Mouse (Mus musculus) leukemia stem cell, adult 10-12 weeks (primary cell): ENCODE measurements around the gene Nup62. TPM values are rescaled to one million over a fixed set of nuclear protein-coding genes. Genes with fewer than 3 reads are reported as not detected.

Experiments
- polyA plus RNA-seq: library from polyadenylated mRNA; stranded (reverse); fragments of >175 nt; gene quantifications from 2 replicates; pipeline ENCODE4 v1.2.3, GENCODE M21; 2012; ENCODE audit warnings: low replicate concordance

Gene Nup62
- 34.9 and 262 TPM in 2 replicates for polyA plus RNA-seq

GRCm38 (mm10) chr7:44815721-44816469 is at the start of gene Nup62, which contains the start of gene Il4i1:
Nup62 (plus strand) TSS chr7:44816088.
Il4i1 (plus strand) TSS chr7:44816387.

GRCm38 (mm10) chr7:44816470-44817021 is 658 bp downstream of the Nup62 start, which contains the start of gene Atf5:
Atf5 (minus strand) TSS chr7:44816658.

DNA sequence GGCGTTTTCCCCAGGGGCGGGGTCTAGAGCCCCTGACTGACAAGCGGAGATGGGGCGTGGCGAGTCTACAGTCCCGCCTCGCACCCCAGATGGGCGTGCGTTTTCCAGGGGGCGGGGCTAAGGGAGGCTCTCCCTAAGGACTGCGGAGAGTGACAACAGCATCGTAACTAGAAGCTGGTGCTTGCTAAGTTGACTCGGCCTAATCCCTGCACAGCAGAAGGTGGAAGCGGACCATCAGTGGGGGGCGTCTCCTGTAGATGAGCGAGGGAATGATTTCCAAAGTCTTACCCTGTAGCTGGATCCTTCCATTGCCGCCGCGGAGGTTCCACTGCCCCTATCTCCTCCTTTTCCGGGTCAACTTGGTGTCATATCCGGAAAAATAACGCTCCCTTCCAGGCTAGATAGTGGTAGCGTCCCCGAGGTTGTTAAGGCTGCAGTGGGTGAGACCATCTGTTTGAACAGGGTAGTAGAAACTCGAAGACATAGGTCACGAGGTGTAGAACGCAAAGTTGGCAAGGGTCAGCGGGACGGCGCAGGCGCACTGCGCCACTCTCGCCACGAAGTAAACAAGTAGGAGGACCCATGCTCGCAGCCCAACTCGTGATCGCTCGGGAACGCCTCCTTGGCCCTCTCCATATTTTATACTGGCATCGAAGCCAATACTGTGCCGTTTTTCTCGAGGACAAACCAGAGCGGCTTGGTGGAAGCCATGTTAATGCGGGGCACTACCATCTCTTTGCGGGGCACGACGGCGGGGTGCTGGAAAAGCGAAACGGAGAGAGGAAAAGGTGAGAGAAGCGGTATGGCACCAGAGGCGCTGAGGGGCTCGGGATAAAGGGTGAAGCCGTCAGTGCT is 32.9 kb downstream of the Nup62 start, which contains the start of the genes Akt1s1 and Tbc1d17:
TSS of gene Akt1s1 (plus strand) at position 431 of the 855 bp plus-strand sequence.
TSS of gene Tbc1d17 (minus strand) at position 519 of the 855 bp plus-strand sequence.

GRCm38 (mm10) chr7:44857042-44857552 is 41.2 kb downstream of the Nup62 start, which contains the start of gene Pnkp:
Pnkp (plus strand) TSS chr7:44857139.

GRCm38 (mm10) chr7:44869697-44870528 is 54.0 kb downstream of the Nup62 start, which contains the start of gene Ptov1:
Ptov1 (minus strand) TSS chr7:44869788.

Other genes starting within 250 kb of the Nup62 start
- 13.3 and 28.4 TPM in 2 replicates for gene Napsa, start 243.7 kb upstream of the Nup62 start, polyA plus RNA-seq
- 3.2 and 3.3 TPM in 2 replicates for gene Kcnc3, start 225.4 kb upstream of the Nup62 start, polyA plus RNA-seq
- 0.11 and 0.28 TPM in 2 replicates for gene Myh14, start 145.2 kb upstream of the Nup62 start, polyA plus RNA-seq
- not detected in 2 replicates for gene Izumo2, start 107.3 kb upstream of the Nup62 start, polyA plus RNA-seq
- gene Vrk3, start 67.7 kb upstream of the Nup62 start, polyA plus RNA-seq, result 56.2 and 60.7 TPM in 2 replicates
- 0.19 TPM in 1 of 2 replicates, not detected in the other for gene Zfp473, start 65.0 kb upstream of the Nup62 start, polyA plus RNA-seq
- 32.0 and 50.1 TPM in 2 replicates for gene Il4i1, start 299 bp downstream of the Nup62 start, polyA plus RNA-seq
- 316 and 493 TPM in 2 replicates for gene Atf5, start 570 bp downstream of the Nup62 start, polyA plus RNA-seq
- gene Akt1s1, start 32.9 kb downstream of the Nup62 start, polyA plus RNA-seq, result 700 and 1,277 TPM in 2 replicates
- 84.2 and 127 TPM in 2 replicates for gene Tbc1d17, start 33.0 kb downstream of the Nup62 start, polyA plus RNA-seq
- 44.0 and 47.7 TPM in 2 replicates for gene Pnkp, start 41.1 kb downstream of the Nup62 start, polyA plus RNA-seq
- gene Ptov1, start 53.7 kb downstream of the Nup62 start, polyA plus RNA-seq, result 43.6 and 56.8 TPM in 2 replicates
- gene Med25, start 76.6 kb downstream of the Nup62 start, polyA plus RNA-seq, result 556 and 706 TPM in 2 replicates
- gene Fuz, start 80.0 kb downstream of the Nup62 start, polyA plus RNA-seq, result 65.8 and 103 TPM in 2 replicates
- gene Ap2a1, start 113.4 kb downstream of the Nup62 start, polyA plus RNA-seq, result 202 and 215 TPM in 2 replicates
- 0.42 TPM in 1 of 2 replicates, not detected in the other for gene Tsks, start 127.1 kb downstream of the Nup62 start, polyA plus RNA-seq
- gene Cpt1c, start 158.8 kb downstream of the Nup62 start, polyA plus RNA-seq, result 12.5 and 13.7 TPM in 2 replicates
- gene Prmt1, start 170.5 kb downstream of the Nup62 start, polyA plus RNA-seq, result 27.7 and 67.9 TPM in 2 replicates
- gene Irf3, start 181.6 kb downstream of the Nup62 start, polyA plus RNA-seq, result 87.3 and 130 TPM in 2 replicates
- 87.8 and 102 TPM in 2 replicates for gene Bcl2l12, start 182.6 kb downstream of the Nup62 start, polyA plus RNA-seq
- 217 and 410 TPM in 2 replicates for gene Scaf1, start 200.3 kb downstream of the Nup62 start, polyA plus RNA-seq
- gene Rras, start 201.9 kb downstream of the Nup62 start, polyA plus RNA-seq, result 5.5 and 13.5 TPM in 2 replicates
- gene Prr12, start 236.8 kb downstream of the Nup62 start, polyA plus RNA-seq, result 79.4 and 112 TPM in 2 replicates
- gene Nosip, start 246.3 kb downstream of the Nup62 start, polyA plus RNA-seq, result 116 and 136 TPM in 2 replicates
- gene Prrg2, start 246.6 kb downstream of the Nup62 start, polyA plus RNA-seq, result 37.4 and 43.1 TPM in 2 replicates